Mouse (Mus musculus) G1E (cell line): ENCODE data around the gene Adipor2. TPM values are rescaled to one million over a fixed set of nuclear protein-coding genes. Genes with fewer than 3 reads are reported as not detected.

ENCODE experiments used
- ATAC-seq: 2 replicates; pipeline ENCODE4 v1.8.0; 2016; ENCODE audit warnings: mild to moderate bottlenecking; ENCODE audit not compliant: insufficient number of reproducible peaks, poor library complexity, low FRiP score, severe bottlenecking; ENCODE audit errors: extremely low read depth
- DNase-seq: peaks from one replicate; pipeline ENCODE4 v3.0.0; 2012; ENCODE audit warnings: low spot score
- H3K27me3 ChIP-seq: 2 replicates; pipeline ENCODE4 v1.6.1; 2012; ENCODE audit warnings: mild to moderate bottlenecking, low read length, inconsistent platforms; ENCODE audit not compliant: insufficient read depth
- H3K36me3 ChIP-seq: replicated peaks from 2 replicates; pipeline ENCODE3; 2012; ENCODE audit warnings: mild to moderate bottlenecking, inconsistent platforms
- H3K4me1 ChIP-seq: 2 replicates; pipeline ENCODE4 v1.6.1; 2012; ENCODE audit warnings: low read depth, low read length, inconsistent platforms, mixed read lengths; ENCODE audit not compliant: insufficient read depth
- H3K4me3 ChIP-seq: 2 replicates; pipeline ENCODE4 v1.5.1; 2012; ENCODE audit warnings: low read depth, mild to moderate bottlenecking, inconsistent platforms, low read length, moderate library complexity, mixed read lengths
- H3K9me3 ChIP-seq: replicated peaks from 2 replicates; pipeline ENCODE4 v1.6.1; 2012; ENCODE audit warnings: inconsistent platforms
- CTCF ChIP-seq: IDR thresholded peaks from 2 replicates; pipeline ENCODE4 v1.5.1; 2012; ENCODE audit warnings: low read depth, low read length, inconsistent platforms, mixed read lengths
- GATA1 ChIP-seq: IDR thresholded peaks from 2 replicates; pipeline ENCODE4 v1.6.1; 2012; ENCODE audit warnings: borderline replicate concordance, low read length, inconsistent platforms, mixed read lengths
- GATA2 ChIP-seq: IDR thresholded peaks from 2 replicates; pipeline ENCODE4 v1.6.1; 2012; ENCODE audit warnings: low read depth, low read length, inconsistent platforms, borderline replicate concordance
- POLR2AphosphoS5 ChIP-seq: IDR thresholded peaks from 2 replicates; pipeline ENCODE4 v1.6.1; 2012; ENCODE audit warnings: low read depth, low read length, inconsistent platforms; ENCODE audit not compliant: insufficient replicate concordance
- TAL1 ChIP-seq: conservative IDR thresholded peaks from 2 replicates; pipeline ENCODE4 v1.6.1; 2012; ENCODE audit warnings: low read depth, low read length, inconsistent platforms, mixed read lengths
- polyA plus RNA-seq: library from polyadenylated mRNA; stranded (reverse); fragments of >175 nt; gene quantifications from 2 replicates; pipeline ENCODE4 v1.2.3, GENCODE M21; 2012
- total RNA-seq, 2 experiments: library from RNA; stranded (forward) in 1 of 2; stranded (reverse) in 1 of 2; fragments of 200-1000 nt in 1 of 2; fragments of >200 nt in 1 of 2; fragmentation: Nextera tagmentation in 1 of 2; gene quantifications; 2 replicates each; pipeline ENCODE4 v1.2.3; 2014 to 2017

Gene Adipor2
- total and polyA plus RNA-seq, 3 experiments = 28.2 to 129 (median 97.8) TPM

DNA sequence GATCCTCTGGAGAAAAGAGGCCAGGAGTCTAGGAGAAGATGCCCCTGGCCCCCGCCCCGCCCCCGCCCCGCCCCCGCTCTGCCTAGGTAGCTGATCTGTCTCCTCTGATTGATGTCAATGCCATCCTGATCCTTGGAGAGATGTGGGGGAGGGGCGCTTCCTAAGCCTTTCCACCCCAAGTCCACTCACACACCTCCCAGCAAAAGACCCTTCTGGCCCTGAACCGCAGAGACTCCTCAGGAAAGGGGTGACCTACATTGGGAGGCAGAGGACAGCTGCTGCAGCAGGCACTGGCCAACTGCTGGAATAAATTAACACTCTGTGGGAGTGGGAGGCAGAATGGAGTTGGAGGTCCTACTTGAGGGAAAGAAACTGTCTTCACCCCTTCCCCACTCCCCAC is 91.0 kb downstream of the Adipor2 start:
- Histone ChIP-seq H3K9me3 (no peaks in the 10 kb centered on the region), H3K27me3 (peaks cover 55% of the 10 kb centered on the region), H3K36me3 (no peaks in the 10 kb centered on the region), H3K4me3 (no peak overlapping the region), H3K4me1 (no peaks in the 10 kb centered on the region)
- ATAC-seq (no peak), DNase-seq (no peak)
- TF ChIP-seq GATA2 (no peak), POLR2AphosphoS5 (no peak), GATA1 (no peak), CTCF (no peak), TAL1 (no peak)

DNA sequence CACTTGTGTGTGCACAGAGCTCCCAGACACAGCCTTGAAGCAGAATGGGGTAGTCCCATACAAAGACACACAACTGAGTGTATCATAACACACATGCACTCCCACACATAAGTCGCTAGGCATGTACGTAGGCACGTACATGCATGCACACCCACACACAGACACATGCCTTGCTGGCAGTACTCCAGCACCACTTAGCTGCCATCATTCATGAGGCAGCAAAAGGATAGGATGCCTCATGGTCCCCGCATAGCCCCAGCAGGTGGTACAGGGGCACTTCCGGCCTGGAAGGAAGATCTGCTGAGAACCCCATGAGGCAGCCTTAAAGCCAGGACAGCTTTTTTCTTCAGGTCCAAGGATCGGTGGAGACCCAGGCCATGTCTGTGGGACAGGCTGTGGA is 91.5 kb downstream of the Adipor2 start:
- Histone ChIP-seq H3K4me3 (no peak overlapping the region), H3K4me1 (no peaks in the 10 kb centered on the region), H3K27me3 (peaks cover 55% of the 10 kb centered on the region), H3K9me3 (no peaks in the 10 kb centered on the region), H3K36me3 (no peaks in the 10 kb centered on the region)
- DNase-seq (no peak), ATAC-seq (no peak)
- no peak for TF ChIP-seq TAL1
- TF ChIP-seq POLR2AphosphoS5 = no peak
- TF ChIP-seq GATA1 = no peak
- no peak for TF ChIP-seq GATA2
- no peak for TF ChIP-seq CTCF

- DNase-seq = no peak
- TF ChIP-seq GATA2 (no peak), CTCF (no peak), GATA1 (no peak), TAL1 (no peak), POLR2AphosphoS5 (no peak)
- peaks cover 48% of the 10 kb centered on the region for H3K27me3 ChIP-seq
These were observed 92.7 kb downstream of the Adipor2 start for GRCm38 (mm10) chr6:119324776-119325175.

GRCm38 (mm10) chr6:119321752-119322151 is 95.8 kb downstream of the Adipor2 start:
- H3K9me3 ChIP-seq = no peaks in the 10 kb centered on the region; the same call in 1 of the 2 replicates
- H3K4me1 ChIP-seq = no peaks in the 10 kb centered on the region
- H3K27me3 ChIP-seq = peaks cover 40% of the 10 kb centered on the region
- H3K36me3 ChIP-seq = no peaks in the 10 kb centered on the region
- no peak overlapping the region for H3K4me3 ChIP-seq
- no peak for ATAC-seq
- TF ChIP-seq TAL1 = no peak
- TF ChIP-seq CTCF = no peak
- no peak for TF ChIP-seq POLR2AphosphoS5
- TF ChIP-seq GATA1 = no peak
- no peak for TF ChIP-seq GATA2
- DNase-seq = no peak

More at GRCm38 (mm10) chr6:119324776-119325175, 92.7 kb downstream of the Adipor2 start:
- no peaks in the 10 kb centered on the region for H3K4me1 ChIP-seq
- no peak overlapping the region for H3K4me3 ChIP-seq
- H3K9me3 ChIP-seq = no peaks in the 10 kb centered on the region
- H3K36me3 ChIP-seq = no peaks in the 10 kb centered on the region
- ATAC-seq = no peak

- peaks cover 42% of the 10 kb centered on the region for H3K27me3 ChIP-seq
- no peaks in the 10 kb centered on the region; the same call in 1 of the 2 replicates for H3K9me3 ChIP-seq
- H3K4me1 ChIP-seq = no peaks in the 10 kb centered on the region
- no peaks in the 10 kb centered on the region for H3K36me3 ChIP-seq
- H3K4me3 ChIP-seq = no peak overlapping the region
- ATAC-seq (no peak), DNase-seq (no peak)
- TF ChIP-seq GATA2 (no peak), GATA1 (no peak), CTCF (no peak), POLR2AphosphoS5 (no peak), TAL1 (no peak)
These were observed 97.0 kb downstream of the Adipor2 start for GRCm38 (mm10) chr6:119320481-119320880.

- Histone ChIP-seq H3K9me3 (no peaks in the 10 kb centered on the region; the same call in 1 of the 2 replicates), H3K4me1 (no peaks in the 10 kb centered on the region), H3K4me3 (no peak overlapping the region), H3K36me3 (no peaks in the 10 kb centered on the region), H3K27me3 (peaks cover 31% of the 10 kb centered on the region)
- no peak for TF ChIP-seq TAL1
- peak; percentile 37; the same call in 1 of the 2 replicates for TF ChIP-seq CTCF
- ATAC-seq = no peak
- no peak for DNase-seq
These were observed 98.1 kb downstream of the Adipor2 start for GRCm38 (mm10) chr6:119319358-119319757.
